Mouse (Mus musculus) spleen, postnatal 36 days (tissue): ENCODE results near the gene Eml1.
"Not testable (repeated sequence)": the region's sequence is repeated elsewhere in the genome, so short reads cannot be mapped to it uniquely, and the experiment has no call there.

Experiments used
- DNase-seq, 2 experiments: peaks; one replicate each; pipeline ENCODE4 v3.0.0; 2022; ENCODE audit warnings: low spot score in 2 of 2, mixed read lengths in 1 of 2

Eml1 gene

DNA sequence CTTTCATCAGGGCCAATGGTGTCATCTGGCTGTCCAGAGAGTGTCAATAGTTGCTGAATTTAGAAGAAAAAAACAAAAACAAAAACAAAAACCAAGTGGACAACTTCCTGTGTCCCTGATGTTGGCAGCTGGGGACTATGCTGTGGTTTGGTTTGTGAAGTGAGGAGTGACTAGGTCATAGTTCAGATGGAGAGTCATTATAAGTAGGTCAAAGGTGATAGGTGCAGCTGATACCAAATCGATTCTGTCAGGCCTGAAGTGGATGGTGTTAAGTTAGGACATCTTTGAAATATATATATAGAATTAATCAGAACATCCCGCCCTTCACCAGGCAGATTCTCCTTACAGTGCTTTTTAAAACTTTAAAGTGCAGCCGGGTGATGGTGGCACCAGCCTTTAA, 103.7 kb downstream of the Eml1 start:
- DNase-seq, result no peak

DNA sequence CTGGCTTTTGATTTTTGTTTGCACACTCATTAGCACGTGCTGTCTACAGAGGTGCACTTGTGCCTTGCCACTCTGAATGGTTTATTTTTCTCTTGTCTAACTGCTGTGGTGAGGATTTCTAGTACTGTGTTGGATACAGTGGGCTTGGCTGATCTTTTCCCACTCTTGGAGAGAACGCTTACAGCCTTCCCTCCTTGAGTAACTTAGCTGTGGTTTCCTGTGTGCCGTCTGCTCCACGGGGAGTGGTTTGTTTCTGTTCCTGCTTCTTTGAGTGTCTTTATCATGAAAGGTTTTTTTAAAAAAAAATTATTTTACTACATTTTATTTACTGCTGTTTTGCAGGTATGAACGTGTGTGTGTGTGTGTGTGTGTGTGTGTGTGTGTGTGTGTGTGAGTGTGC, 108.0 kb downstream of the Eml1 start:
- no peak for DNase-seq

DNA sequence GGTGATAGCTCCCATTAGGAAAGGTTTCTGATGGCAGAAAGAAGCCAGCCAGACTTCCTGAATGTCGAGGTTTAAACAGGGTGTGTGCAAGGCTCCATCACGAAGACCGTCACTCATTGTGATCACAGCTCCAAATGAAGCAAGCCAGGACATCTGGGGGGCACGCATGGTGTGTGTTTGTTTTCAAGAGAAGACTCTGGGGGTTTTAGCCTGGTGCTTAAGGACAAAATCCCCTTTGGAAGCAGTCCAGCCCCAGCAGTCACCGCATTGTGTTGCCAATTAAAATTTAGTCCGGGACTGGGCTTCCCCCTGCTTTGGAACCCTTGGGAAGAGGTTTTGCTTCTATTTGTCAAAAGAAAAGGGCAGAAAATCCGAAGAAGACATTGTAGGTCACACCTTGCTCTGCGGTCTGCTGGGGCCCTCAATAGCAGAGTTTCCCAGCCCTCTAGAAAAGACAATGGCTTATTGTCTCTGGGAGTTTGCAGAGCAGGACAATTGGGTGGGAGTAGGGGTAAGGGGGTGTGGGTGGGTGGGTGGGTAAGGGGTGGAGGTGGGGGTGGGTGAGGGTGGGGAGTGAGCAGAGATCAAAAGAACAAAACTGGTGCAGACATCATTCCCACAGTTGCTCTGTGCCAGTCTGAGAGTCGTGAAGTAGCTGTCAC, 110.1 kb downstream of the Eml1 start:
- DNase-seq, result no peak

DNA sequence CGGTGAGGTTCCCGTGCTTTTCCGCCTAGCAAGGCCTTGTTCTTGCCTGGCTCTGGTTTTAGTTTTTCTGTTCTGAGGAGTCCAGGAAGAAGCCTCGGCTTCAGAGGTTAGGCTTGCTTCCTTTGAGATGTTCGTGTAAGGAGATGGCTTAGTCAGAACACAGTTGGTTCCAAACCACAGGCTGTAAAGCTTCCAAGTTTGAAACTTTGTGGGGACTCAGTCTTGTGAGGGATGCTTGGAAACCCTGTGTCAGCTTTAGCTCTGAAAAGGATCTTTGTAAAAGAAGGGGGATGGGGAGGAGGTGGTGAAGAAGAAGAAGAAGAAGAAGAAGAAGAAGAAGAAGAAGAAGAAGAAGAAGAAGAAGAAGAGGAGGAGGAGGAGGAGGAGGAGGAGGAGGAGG, 118.3 kb downstream of the Eml1 start:
- no peak for DNase-seq

DNA sequence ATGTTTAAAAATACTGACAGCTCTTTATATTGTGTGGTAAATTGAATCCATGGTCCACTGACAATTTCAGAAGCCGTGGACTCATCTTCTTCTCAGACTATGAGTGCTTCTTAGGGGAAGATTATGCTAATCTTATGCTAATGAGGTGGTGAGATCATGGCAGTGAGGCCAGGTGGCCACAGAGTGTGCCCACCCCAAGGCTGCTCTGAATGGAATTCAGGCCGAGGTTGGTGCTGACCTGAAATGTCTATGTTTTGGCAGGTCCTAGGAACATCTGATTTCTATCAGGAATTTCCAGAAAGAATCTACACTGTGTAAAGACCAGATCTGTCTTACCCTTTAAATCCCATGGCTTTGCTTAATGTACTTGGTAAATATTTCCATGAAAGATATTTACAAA, 119.0 kb downstream of the Eml1 start:
- DNase-seq, result no peak

DNA sequence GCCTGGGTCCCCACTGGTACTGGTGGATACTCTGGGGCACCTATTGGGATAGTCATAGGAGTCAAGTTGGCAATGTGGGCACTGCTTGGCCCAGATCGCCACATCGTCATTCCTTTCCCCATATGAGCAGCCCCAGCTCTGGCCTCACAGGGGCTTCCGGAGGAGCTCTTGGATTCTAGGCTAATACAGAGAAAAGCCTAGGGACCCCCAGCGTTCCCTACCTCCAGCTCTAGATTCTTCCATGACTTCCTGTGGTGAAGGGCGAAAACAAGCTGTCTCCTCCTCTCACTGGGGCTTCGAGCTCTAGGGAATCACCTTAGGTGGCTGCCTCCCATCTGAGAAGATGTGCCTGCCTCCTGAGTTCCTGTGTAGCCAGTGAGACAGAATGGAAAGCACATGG, 119.6 kb downstream of the Eml1 start:
- DNase-seq, result no peak

DNA sequence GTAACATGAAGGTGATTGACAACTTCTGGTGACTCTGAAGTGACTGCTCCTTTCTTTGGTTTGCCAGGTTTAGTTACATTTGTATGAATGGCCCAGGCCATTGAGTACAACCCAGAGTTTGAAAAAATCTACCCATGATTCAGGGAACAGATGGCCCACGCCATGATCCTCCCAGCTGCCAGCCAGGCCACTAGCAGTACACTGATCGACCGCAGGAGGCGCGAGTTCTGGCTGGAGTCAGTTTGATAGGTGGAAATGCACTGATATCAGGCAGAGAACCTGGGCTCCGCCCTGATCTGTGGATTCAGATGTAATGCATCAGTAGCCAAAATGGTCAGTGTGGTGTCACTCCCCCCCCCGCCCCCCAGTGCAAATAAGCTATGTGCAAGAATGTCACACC, 120.2 kb downstream of the Eml1 start:
- no peak for DNase-seq

DNA sequence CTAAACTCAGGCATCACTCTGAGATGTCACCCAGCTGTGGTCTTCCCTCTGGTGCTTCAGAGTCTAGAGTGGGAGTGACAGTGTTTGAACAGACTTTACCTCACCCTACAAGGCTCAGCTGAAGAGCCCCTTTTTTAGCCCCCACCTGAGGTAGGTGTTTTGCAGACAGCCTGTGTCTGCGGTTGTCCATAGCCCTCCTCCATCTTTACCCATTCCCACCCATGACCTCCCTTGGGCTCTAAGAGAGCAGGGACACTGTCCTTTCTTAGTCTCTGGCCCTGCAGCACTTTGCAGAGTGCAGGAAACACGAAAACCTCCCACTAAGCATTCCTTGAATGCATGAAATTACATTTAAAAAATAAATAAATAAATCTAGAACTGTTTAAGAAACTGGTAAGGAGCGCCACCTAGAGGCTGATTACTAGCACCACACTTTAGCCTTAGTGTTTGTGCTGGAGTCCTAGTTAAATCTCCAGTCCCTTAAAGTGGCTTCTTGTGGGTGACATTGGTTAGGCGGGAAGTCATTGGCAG, 123.3 kb downstream of the Eml1 start:
- DNase-seq, result no peak

DNA sequence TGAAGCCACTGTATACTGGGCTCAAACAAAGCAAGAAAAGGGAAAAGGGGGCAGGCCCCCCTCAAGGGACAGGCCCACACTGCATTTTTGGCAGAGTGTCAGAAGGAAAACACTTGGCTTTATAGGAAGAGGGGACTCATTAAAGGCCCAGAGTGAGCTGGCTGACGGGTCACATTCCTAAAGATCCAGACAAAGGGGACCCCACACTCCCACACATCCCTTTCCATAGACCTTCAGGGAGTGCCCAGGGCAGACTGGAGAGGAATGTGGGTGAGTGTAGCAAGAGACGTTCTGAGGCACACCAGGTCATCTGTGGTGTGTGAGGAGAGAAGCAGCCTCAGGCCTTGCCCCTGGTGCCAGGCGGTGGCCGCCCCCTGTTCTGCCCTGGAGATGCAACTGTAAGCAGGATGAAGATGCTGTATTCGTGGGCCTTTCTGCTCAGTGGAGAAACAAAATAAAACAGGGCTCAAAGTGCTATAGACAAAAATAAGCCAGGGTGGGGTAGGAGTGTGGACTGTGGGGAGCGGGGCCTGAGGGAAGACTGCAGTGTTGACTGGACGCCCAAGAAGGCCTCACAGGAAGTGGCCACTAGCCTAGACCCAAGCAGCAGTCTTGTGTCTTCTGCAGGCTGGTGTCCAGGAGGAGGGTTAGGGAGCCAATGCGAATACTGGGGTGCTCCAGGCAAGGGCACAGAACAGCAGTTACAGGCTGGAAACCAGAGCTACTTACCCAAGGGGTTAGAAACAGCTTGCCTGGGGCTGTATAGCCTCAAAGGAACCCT, 124.9 kb downstream of the Eml1 start:
- no peak for DNase-seq

DNA sequence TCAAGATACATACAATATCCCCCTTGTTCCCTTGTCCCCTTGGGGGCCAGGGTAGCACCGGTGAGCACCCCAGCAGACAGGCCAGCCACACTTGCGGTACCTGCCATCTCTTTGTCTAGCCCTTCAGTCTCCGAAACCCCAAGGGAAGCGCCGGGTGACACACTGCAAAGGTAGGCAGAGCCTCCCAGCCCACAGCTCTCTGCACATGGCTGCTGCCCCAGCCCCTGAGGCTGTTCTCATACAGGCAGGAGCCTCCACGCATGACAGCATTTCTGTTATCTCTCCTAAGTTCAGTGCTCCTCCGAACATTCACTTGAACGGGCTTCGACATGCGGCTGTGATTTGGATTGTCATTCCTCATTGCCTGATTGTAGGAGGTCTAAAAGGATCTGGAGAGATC, 132.3 kb downstream of the Eml1 start:
- no peak for DNase-seq

DNA sequence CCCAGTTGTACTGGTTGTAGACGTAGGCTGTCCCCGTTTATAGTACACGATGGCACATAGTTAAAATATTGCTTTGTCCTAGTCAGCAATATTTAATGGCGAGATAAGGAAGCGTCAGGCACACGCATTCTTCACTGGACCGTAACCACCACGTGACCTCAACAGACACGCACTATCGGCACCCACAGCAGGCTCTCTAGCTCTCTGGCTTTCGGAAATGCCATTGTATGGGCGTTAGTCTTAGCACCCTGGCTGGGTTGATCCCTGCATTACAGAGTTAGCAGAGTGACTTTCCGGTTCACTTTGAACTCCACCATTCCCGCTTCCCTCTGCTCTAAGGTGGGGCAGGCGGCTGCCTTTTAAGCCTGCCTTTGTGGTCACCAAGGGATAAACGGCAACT, 132.8 kb downstream of the Eml1 start:
- DNase-seq, result no peak

DNA sequence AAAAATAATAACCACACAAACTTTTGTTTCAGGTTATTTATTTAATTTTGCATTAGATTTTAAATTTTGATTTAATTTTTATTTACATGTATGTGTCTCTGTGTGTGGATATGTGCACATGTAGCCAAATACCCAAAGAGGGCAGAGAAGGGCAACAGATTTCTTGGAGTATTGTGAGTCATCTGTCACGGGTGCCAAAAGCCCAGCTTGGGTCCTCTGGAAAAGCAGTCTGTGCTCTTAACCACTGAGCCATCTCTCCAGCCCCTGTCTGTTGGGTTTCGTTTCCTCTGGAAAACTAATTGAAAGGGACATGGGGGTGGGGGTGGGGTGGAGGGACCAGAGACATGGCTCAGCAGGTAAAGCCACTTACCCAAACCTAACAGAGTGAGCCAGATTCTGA, 135.1 kb downstream of the Eml1 start:
- no peak for DNase-seq

DNA sequence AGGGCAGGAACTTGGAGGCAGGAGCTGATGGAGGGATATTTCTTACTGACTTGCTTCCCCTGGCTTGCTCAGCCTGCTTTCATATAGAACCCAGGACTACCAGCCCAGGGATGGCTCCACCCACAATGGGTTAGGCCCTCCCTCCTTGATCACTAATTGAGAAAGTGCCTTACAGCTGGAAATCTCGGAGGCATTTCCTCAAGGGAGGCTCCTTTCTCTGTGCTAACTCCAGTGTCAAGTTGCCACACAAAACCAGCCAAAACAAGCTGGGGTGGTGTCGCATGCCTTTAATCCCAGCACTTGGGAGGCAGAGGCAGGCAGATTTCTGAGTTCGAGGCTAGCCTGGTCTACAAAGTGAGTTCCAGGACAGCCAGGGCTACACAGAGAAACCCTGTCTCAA, 136.3 kb downstream of the Eml1 start:
- not testable (repeated sequence) for DNase-seq

DNA sequence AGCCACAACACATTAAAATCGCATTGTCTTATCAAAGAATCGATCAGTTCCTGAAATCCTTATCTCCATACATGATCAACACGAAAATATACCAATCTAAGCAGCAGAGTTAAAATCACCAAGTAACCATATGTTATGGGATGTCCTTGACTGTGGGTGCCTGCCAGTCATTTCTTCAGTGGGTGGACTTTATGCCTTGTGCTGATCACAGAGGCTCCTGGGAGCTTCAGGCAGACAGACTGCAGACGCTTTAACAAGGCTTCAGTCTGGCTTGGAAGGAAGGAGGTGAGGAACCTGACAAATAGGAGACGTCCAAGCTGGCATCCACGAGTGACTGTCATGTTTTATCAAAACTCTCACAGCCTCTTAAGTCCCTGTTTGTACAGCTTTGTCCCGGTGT, 139.8 kb downstream of the Eml1 start:
- DNase-seq, result no peak

DNA sequence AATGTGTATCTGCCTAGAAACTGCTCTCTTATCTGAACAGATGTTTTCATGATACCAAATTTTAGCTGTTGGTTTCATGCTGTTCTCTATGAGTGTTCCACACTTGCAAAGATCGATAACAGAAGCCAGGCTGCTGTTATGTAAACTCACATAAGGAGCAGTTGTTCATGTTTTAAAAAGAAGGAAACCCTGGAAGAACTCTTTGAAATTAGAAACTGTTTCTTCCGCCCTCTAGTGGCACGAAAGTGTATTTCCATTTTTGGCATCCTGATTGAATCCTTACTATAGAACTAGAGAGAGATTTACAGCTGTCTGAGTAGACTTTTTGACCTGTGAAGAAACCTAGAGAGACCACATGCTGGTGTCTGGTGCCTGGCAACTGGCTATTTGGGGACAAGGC, 140.3 kb downstream of the Eml1 start:
- no peak for DNase-seq

DNA sequence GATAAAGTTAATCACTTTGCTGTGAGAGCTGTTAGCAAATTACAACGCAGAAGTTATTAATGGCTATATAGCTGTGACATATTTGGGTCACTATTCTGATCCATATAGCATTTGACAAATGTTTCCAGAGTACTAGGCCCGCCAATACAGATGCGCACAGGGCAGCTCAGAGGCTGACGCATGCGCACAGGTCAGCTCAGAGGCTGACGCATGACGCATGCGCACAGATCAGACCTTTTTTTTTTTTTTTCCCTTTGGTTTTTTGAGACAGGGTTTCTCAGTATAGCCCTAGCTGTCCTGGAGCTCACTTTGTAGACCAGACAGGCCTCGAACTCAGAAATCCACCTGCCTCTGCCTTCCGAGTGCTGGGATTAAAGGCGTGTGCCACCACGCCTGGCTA, 144.7 kb downstream of the Eml1 start:
- DNase-seq, result no peak

DNA sequence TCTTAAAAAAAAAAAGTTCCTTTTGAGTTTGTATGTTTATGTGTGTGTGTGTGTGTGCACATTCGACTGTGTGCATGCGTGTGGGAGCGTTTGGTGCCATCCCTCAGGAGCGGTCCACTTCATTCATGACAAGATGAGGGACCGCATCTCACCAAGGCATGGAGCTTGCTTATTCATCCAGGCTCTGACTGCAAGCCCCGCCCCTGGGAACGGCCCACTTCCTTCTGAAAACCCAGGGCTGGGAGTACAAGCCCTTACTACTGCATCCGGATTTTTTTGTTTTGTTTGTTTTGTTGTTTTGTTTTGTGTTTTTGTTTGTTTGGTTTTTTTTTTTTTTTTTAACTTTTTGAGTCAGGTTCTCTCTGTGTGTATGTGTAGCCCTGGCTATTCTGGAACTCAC, 148.6 kb downstream of the Eml1 start:
- no peak for DNase-seq

DNA sequence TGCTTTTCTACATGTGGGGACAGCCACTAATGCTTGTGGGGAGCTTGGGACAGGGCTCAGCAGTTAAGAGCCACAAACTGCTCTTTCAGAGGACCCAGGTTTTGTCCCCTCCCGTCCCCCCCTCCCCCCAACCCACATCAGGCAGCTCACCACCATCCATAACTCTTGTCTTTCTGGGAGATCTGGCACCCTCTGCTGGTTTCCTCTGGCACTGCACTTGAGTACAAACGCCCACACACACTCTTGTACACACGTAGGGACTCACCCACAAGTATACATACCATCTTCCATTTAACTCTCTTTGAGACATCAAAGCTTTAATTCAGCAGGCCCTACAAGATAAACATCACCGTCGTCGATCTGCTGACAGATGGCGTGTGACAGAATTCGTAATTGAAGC, 158.5 kb downstream of the Eml1 start:
- DNase-seq, result no peak

DNA sequence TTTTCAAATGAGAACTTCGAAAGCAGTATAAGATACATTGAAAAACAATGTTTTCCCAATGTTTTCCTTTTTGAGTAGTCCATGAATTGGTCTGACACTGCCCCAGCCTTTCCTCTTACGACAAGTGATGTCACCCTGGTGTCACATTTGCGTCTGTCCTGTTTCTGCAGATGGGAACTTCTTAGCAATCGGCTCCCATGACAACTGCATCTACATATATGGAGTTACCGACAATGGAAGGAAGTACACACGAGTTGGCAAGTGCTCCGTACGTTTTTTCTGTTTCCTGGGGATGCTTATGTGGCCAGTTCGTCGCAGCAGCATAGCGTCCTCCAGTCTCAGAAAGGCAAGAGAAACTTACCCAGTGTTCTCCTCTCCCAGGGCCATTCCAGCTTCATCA, 163.7 kb downstream of the Eml1 start:
- no peak for DNase-seq

DNA sequence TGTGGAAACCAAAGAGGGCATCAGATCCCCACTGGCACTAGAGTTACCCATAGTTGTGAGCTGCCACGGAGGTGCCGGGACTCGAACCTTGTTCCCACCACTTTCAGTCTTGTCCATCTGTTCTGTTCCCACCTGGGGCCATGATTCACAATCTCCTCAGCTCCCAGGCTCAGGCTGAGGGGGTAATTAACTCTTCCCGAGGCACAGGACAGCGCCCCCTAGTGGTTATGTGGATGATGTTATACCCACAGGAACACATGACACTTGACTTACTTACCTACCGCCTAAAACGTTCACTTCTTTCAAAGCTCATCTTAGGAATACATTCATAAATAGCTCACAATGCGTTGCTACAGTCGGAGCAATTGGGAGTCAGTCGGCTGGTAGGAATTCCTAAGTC, 165.7 kb downstream of the Eml1 start:
- no peak for DNase-seq

DNA sequence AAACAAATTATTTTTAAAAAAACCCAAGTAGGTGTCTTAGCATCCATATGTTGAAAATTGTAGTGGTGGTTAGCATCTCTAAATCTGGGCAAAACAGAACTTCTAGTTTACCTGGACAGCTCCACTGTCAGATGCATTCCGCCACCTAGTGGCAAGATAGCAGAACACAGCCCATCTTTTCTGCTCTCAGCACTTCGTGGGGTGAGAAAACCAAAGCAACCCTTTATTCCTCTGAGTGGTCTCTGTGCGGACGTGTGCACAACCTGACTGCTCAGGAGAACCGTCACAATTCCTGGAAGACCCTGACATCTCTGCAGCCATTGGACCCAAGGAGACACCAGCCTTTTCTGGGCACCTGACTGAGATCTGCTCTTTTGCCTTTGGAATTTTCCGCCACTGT, 170.3 kb downstream of the Eml1 start:
- DNase-seq, result peak in 1 of 2 experiments; percentile 16

DNA sequence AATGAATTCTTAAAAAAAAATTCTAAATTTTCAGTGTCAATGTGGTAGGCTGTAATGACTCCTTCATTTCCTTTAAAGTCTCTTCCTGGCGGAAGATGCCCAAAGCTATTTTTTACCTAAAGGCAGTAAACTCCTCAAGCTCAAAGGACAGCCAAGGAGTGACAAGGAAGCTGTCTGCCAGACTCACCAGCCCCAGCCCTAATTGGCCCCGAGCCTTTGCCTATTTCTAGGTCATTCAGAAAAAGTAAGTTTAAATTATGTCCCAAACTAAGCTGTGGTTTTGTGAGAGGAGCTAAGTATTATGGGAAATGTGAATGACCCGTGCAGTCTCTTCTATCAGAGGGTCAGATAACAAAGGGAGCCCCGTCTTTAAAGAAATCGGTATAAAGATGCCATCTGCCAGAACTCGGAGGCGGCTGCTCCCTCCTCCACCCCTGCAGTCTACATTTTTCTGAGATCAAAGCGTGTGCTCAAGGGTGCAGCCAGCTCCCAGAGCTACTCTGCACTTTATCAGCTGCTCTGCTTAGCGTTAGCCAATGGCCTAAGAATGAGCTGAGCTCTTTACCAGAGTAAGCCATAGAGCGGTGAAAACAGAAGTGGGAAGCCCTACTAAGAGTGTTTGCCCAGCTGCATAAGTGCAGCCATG, 175.9 kb downstream of the Eml1 start:
- DNase-seq, result no peak
